Mouse (Mus musculus): ENCODE results near the gene Dgcr6.

- TF ChIP-seq CTCF (IDR thresholded peaks at IDR 0.05; ENCODE audit: borderline replicate concordance, insufficient read depth, low read depth, low read length) (no peak), POLR2A (IDR thresholded peaks at IDR 0.05; ENCODE audit: borderline replicate concordance, insufficient read depth, low read length) (no peak)
Observed at GRCm38 (mm10) chr16:18103808-18104207, 51.1 kb downstream of the Dgcr6 start.
